Mouse (Mus musculus) cerebral cortex, adult 2 months (tissue): ENCODE results near the gene Cbx6.

Source experiments
- WGBS: fragments of 180-500 bp; shearing (Covaris S2); methylation state at CpG from one replicate; pipeline ENCODE4 v1.1.7; 2018; 5-methylcytosine and 5-hydroxymethylcytosine counted together

Gene Cbx6

GRCm38 (mm10) chr15:79803533-79804351 lies 30.7 kb downstream of the Cbx6 start:
- WGBS = 4% methylated on average over 81 of the region's 81 CpGs

- 30% methylated on average over 4 of the region's 4 CpGs for WGBS
These were observed 32.2 kb downstream of the Cbx6 start for GRCm38 (mm10) chr15:79802304-79802703.

- 48% methylated on average over 2 of the region's 2 CpGs for WGBS
These were observed 32.8 kb downstream of the Cbx6 start for GRCm38 (mm10) chr15:79801646-79802045.

- 42% methylated on average over 11 of the region's 11 CpGs for WGBS
These were observed 33.8 kb downstream of the Cbx6 start for GRCm38 (mm10) chr15:79800701-79801100.

GRCm38 (mm10) chr15:79798591-79798990 lies 35.9 kb downstream of the Cbx6 start:
- 56% methylated on average over 10 of the region's 10 CpGs for WGBS

- WGBS = 51% methylated on average over 8 of the region's 8 CpGs
These were observed 36.8 kb downstream of the Cbx6 start for GRCm38 (mm10) chr15:79797680-79798079.

- WGBS = 70% methylated on average over 7 of the region's 7 CpGs
These were observed 37.4 kb downstream of the Cbx6 start for GRCm38 (mm10) chr15:79797096-79797495.

- WGBS = 42% methylated on average over 12 of the region's 12 CpGs
These were observed 38.2 kb downstream of the Cbx6 start for GRCm38 (mm10) chr15:79796256-79796655.

GRCm38 (mm10) chr15:79794173-79794572 lies 40.3 kb downstream of the Cbx6 start:
- 45% methylated on average over 20 of the region's 20 CpGs for WGBS

GRCm38 (mm10) chr15:79793076-79793475 lies 41.4 kb downstream of the Cbx6 start:
- 65% methylated on average over 9 of the region's 9 CpGs for WGBS

GRCm38 (mm10) chr15:79792455-79792854 lies 42.0 kb downstream of the Cbx6 start:
- WGBS = 38% methylated on average over 19 of the region's 19 CpGs

GRCm38 (mm10) chr15:79791502-79791901 lies 43.0 kb downstream of the Cbx6 start:
- 29% methylated on average over 12 of the region's 12 CpGs for WGBS

- WGBS = 85% methylated on average over 6 of the region's 6 CpGs
These were observed 43.6 kb downstream of the Cbx6 start for GRCm38 (mm10) chr15:79790905-79791304.

GRCm38 (mm10) chr15:79790111-79790510 lies 44.4 kb downstream of the Cbx6 start:
- 74% methylated on average over 8 of the region's 8 CpGs for WGBS

- WGBS = 47% methylated on average over 8 of the region's 8 CpGs
These were observed 46.7 kb downstream of the Cbx6 start for GRCm38 (mm10) chr15:79787815-79788214.

GRCm38 (mm10) chr15:79785056-79785455 lies 49.4 kb downstream of the Cbx6 start:
- WGBS = 52% methylated on average over 1 of the region's 1 CpGs

GRCm38 (mm10) chr15:79777749-79778148 lies 56.7 kb downstream of the Cbx6 start, which contains the start of gene Dnal4:
Gene Dnal4 (minus strand): TSS chr15:79777849.

GRCm38 (mm10) chr15:79775662-79776061 lies 58.8 kb downstream of the Cbx6 start:
- 43% methylated on average over 7 of the region's 7 CpGs for WGBS

GRCm38 (mm10) chr15:79774117-79775027 lies 60.1 kb downstream of the Cbx6 start:
- under 1% methylated on average over 48 of the region's 50 CpGs for WGBS
